Mouse (Mus musculus) gastrocnemius, postnatal 14 days (tissue): ENCODE results near the gene Adgrg1. TPM values are rescaled to one million over a fixed set of nuclear protein-coding genes. Genes with fewer than 3 reads are reported as not detected.
"Not testable (repeated sequence)": the region's sequence is repeated elsewhere in the genome, so short reads cannot be mapped to it uniquely, and the experiment has no call there.

Experiments
- DNase-seq: peaks from one replicate; pipeline ENCODE4 v3.0.0; 2021; ENCODE audit warnings: mixed read lengths
- intact Hi-C: fragments of 180-260 bp; cut with DNase I; formaldehyde crosslinking; loops from one replicate; pipeline ENCODE4 v1.15.1; 2025; ENCODE audit warnings: low total_unique reads
- total RNA-seq, 2 experiments: library from RNA; stranded (reverse); gene quantifications; 2 replicates each; pipeline ENCODE4 v1.2.3; 2021

The Adgrg1 gene
- total RNA-seq, 2 experiments from 2014 or later, result 21.4 to 38.2 TPM

GRCm38 (mm10) chr8:95017969-95018635 is 43.6 kb downstream of the Adgrg1 start:
- DNase-seq, result no peak
- intact Hi-C loops, result no loop called here

DNA sequence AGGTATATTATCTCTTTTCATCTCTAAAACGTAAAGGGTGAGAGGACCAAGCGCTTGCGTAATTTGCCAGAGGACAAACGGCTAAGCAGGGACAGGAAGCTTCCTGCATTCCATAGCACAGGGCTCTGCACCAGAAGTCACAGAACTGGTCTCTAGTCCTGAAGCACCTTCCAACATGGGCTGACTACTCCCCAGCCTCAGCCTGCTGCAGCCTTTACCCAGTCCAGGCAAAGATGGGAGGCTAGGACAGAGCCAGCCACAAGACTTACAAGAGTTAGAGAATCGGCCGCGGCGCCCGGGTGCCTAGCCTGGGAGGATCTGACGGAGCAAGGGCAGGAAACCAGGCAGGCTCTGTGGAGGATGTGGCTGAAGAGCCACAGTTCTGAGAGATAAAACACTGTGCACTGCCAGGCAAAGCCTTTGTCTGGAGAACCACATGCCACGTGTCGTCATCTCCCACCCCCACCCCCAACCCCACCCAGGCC is 45.8 kb downstream of the Adgrg1 start:
- intact Hi-C loops, result no loop called here
- no peak for DNase-seq

GRCm38 (mm10) chr8:95020821-95021220 is 46.3 kb downstream of the Adgrg1 start:
- DNase-seq, result no peak
- intact Hi-C loops, result no loop called here

DNA sequence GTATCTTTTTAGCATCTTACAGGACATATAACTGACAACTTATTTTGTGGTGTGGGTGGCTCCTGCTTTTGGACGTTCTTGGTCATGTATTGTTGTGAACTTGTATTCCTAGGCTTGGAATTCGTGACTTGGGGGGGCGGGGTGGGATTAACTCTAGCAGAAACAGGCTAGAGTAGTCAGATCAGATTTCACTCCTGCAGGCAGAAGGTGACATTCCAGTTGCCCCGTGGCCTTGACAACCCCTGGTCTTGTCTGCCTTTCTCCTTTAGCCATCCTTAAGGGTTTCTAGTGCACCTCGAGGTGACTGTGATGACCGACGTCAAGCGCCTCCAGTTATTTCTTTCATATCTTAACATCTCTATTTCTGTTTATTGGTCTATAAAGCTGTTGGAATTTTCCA is 48.6 kb downstream of the Adgrg1 start:
- intact Hi-C loops, result no loop called here
- no peak for DNase-seq

- DNase-seq, result no peak
- intact Hi-C loops, result no loop called here
Observed at GRCm38 (mm10) chr8:95024387-95024786, 49.8 kb downstream of the Adgrg1 start.

GRCm38 (mm10) chr8:95025421-95025820 is 50.9 kb downstream of the Adgrg1 start:
- no peak for DNase-seq
- intact Hi-C loops, result no loop called here

DNA sequence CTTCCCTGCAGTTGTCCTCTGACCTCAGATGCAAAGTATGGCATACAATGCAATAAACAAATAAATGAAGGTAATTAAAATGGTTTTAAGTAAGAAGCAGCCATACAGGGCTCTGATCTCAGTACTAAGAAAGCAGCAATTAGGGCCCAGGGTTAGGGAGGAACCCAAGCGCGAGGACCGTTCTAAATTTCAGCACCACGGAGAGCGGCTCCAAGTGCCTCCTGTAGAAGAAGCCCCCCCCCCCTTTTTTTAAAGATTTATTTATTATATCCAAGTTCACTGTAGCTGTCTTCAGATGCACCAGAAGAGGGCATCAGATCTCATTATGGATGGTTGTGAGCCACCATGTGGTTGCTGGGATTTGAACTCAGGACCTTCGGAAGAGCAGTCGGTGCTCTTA is 53.8 kb downstream of the Adgrg1 start:
- intact Hi-C loops, DNase-seq: not testable (repeated sequence)

GRCm38 (mm10) chr8:95037106-95037925 is 62.8 kb downstream of the Adgrg1 start:
- intact Hi-C loops, result no loop called here

DNA sequence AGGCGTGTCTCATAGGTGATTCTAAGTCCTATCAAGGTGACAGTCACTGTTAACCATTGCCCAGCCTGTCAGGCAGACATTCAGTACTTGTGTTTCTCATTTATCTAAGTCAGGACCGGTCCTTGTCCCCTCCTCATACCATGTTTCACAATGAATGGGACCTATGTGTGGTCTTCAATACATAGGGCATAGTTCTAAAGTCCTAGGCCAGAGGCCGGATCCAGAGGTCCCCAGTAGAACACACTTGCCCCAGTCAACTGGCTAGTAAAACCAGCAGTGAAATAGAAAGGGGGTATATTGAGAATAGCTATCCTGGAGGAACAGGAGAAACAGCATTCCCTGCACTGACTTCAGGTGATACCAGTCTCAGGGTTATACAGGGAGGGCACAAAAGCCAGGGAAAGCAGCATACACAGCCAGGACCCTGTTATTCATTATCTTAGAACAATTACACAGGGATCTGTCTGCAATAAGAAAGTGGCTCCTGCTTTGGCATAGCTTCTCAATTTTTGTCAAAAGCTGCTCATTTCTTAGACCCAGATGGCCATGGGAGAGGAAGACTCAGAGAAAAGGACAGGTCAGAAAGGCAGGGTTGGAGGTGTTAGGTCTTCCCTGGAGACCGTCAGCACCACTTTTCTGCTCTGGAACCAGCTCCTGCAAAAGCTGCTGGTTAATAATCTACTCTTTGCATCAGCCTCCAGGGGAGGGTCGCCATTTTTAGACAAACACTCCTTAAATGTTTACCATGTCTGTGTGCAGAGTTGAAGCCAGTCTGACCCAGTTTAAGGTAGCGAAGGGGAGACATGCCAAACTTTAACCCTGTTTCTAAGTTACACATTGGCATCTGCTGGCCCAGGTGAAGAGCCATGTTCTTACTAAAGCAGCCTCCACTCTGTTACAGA is 67.6 kb downstream of the Adgrg1 start:
- no peak for DNase-seq
- intact Hi-C loops, result no loop called here

More at GRCm38 (mm10) chr8:95037106-95037925, 62.8 kb downstream of the Adgrg1 start:
- DNase-seq, result peak; percentile 33

- intact Hi-C loops, result no loop called here
- no peak for DNase-seq
Observed at GRCm38 (mm10) chr8:95044811-95045210, 70.3 kb downstream of the Adgrg1 start.

DNA sequence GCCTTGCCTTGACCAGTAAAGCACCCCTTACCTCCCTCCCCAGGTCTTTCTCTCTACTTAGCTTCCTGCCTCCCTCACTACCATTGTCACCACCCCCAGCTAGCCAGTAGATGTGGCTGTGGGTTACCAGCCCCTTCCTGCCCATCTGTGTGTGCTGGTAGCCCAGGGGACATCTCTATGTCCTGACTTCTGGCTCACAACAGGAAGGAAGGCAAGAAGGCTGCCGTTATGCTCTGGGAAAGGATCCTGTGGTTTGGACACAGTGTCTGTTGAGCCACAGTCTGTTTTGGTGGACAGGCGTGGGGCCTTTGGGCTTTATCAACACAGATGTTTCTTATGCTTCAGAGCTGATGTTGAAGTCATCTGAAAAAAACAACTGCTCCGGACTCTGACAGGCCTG is 72.4 kb downstream of the Adgrg1 start:
- DNase-seq, result no peak
- intact Hi-C loops, result no loop called here

DNA sequence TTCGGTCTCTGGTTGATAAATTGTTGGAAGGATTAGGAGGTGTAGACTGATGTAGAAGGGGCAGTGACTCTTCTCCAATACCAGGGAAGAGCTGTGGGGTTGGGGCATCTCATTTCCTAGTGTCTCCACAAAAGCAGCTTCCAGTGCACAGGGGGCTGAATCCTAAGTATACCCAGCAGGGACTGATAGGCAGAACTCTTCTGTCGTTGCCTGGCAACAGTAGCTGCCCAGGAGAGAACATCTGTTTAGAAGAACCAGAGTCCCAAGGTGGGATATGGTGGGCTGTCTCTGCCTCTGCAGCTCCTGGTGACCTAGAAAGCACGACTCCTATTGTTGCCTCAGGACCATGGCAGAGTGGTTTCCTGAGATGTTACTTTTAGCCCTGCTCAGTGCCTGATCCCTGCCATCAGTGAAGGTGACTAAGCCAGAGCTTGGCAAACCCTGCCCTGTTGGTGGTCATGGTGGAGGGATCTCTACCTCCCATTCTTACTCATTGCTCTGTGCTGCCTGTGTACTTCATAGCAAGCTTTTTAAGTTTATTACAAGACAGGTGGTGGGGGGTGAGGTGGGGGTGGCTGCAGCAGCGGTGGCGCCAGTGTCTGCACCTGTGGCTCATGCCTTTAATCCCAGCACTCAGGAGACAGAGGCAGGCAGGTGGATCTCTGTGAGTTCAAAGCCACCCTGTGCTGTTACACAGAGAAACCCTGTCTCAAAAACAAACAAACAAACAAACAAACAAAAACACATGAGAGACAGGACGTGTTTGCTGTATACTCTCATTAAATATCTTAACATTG is 73.5 kb downstream of the Adgrg1 start:
- DNase-seq, result no peak
- intact Hi-C loops, result no loop called here

DNA sequence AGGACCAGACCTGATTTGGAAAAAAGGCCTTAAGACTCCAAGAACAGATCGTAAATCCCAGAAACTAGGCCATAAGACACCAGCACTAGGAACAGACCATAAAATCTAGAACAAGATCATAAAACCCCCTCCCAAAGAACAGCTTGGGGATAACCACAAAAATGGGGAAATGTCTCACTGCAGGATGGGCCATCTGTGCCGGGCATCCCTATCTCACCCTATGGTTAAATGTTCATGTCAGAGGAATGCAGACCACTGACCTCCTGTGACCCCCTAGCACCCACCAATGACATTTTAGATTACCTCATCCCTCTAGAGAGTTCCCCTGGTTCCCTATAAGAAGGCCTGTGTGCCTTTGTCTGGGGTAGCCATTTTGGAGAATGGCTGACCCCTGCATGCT is 75.1 kb downstream of the Adgrg1 start:
- intact Hi-C loops, result no loop called here
- DNase-seq, result no peak

GRCm38 (mm10) chr8:95054438-95054837 is 79.9 kb downstream of the Adgrg1 start:
- intact Hi-C loops, result no loop called here
- no peak for DNase-seq

DNA sequence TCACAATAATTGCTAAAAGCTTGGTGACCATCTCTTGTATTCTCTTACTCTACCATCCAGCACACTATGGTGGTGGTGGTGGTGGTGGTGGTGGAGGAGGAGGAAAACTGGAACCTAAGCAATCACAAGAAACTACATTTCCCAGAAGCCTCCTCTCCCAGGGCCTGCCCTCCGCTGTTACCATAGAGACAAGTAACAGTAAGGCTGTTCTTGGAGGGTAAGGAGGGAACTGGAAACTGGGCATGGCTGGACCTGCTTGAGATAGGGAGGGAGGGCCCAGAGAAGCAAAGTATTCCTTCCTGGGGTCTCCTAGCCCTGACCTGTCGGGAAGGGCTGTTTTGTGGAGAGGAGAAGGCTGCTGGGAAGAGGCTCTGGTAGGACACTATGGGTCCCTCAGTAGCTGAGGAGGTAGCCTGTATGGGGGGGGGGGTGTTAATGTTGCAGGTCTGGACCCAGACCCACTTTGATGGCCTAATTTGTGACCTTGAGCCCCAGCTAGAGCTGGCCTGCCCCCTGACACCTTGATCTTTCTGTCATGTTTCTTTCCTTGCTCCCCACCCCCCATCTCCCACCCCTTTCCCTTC is 80.5 kb downstream of the Adgrg1 start, which contains the start of gene Drc7:
Gene Drc7, plus strand, starts transcription at position 177 of the 584 bp plus-strand sequence.
- intact Hi-C loops, result no loop called here
- no peak for DNase-seq

GRCm38 (mm10) chr8:95056414-95056813 is 81.9 kb downstream of the Adgrg1 start:
- intact Hi-C loops, result no loop called here
- DNase-seq, result no peak

GRCm38 (mm10) chr8:95058661-95059060 is 84.1 kb downstream of the Adgrg1 start:
- no peak for DNase-seq
- intact Hi-C loops, result no loop called here

DNA sequence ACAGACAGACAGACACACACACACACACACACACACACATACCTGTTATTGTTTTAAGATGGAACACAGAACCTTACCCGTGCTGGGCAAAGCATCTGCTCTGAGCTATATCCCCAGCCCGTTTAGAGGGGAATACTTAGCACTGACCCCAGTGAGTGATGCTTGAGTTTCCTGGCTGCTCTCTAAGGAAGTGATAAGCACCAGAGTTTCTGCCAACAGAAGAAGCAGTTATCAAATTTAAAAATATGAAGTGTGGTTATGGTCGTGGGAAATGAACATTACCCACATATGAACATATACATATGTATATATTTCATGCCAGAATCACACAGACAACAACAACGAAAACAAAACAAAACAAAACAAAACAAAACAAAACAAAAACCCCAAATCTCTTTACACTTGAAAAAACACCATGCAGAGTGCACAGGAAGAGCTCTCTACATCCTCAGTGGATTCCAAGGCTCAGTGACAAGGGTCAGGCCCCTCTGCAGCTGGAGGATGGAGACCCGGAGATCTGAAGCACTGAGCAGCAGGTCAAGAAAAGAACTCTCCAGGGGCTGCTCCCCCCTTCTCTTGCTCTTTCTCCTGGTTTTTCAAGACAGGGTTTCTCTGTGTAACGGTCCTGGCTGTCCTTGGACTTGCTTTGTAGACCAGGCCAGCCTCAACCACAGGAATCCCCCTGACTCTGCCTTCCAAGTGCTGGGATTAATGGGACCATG is 85.4 kb downstream of the Adgrg1 start:
- intact Hi-C loops, result no loop called here
- no peak for DNase-seq
